Mouse (Mus musculus) bone marrow, adult 2 months (tissue): ENCODE data around the gene Hopx.

Experiments
- CTCF ChIP-seq: fragments of 200-500 bp; IDR thresholded peaks from 2 replicates; pipeline ENCODE4 v1.5.1; 2011; ENCODE audit warnings: low read length, control low read depth; ENCODE audit not compliant: control insufficient read depth, insufficient read depth
- POLR2A ChIP-seq: fragments of 200-500 bp; IDR thresholded peaks from 2 replicates; pipeline ENCODE4 v1.6.1; 2011; ENCODE audit warnings: low read depth, mild to moderate bottlenecking, control low read depth, low read length, borderline replicate concordance; ENCODE audit not compliant: control insufficient read depth

DNA sequence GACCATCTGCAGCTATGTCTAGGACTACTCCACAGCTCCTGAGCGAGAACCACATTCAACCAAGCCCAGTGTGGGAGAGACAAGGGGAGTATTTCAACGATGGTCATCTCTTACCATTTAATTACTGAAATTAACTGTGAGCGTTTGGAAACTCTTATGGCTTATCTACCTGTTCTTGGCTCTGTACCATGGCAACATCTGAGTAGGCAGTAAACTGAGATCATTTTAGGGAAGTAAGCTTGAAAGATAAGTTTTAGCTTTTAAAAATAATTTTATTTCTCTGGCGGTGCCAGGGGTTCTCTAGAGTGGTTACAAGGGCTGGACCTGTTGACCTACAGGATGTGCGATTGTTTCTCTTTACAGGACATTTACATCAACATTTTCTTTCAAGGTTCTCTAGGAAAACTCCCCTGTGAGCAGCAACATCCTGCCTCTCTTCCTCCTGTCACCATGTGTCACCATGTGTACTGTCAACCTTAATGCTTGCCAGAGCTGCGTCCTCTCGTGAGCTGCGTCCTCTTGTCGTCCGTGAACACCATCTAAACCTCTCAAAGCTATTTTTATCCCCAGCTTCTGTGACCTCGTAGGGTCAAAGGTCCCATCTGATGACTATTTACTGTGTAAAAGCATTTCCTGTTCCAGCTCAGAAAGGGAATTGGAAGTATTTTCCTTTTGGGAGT lies 15.5 kb downstream of the Hopx start:
- TF ChIP-seq CTCF = no peak
- TF ChIP-seq POLR2A = no peak
